Mouse (Mus musculus): ENCODE measurements around the gene Osbpl11.

DNA sequence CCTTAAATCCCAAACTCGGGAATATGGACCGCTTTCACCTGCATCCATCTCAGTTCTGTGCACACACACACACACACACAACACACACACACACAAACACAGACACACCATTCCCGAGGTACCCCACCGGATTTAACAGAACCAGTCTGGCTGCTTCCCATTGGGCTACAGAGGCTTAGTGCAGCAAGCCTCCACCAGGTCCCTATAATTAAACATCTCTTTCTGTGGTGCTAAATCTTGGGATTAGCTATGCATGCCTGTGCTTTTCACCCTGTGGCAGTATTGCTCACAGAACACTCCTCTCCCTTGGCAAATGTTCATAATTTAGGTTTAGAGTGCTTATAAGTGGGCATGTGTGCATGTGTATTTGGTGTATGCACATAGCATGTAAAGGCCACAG lies 36.7 kb upstream of the Osbpl11 start:
- no peak for TF ChIP-seq POLR2A (IDR thresholded peaks at IDR 0.05; ENCODE audit: borderline replicate concordance, control insufficient read depth, low read depth, low read length)
- no peak for TF ChIP-seq CTCF (IDR thresholded peaks at IDR 0.05; ENCODE audit: control insufficient read depth, insufficient read depth, low read length)
